Mouse (Mus musculus) left cerebral cortex, postnatal 10 days (tissue): ENCODE data around the gene Gm49393. TPM values are rescaled to one million over a fixed set of nuclear protein-coding genes. Genes with fewer than 3 reads are reported as not detected.

Source experiments
- DNase-seq, 2 experiments: peaks; one replicate each; pipeline ENCODE4 v3.0.0; 2021 to 2022; ENCODE audit warnings: low spot score in 2 of 2, mixed read lengths in 1 of 2; ENCODE audit errors: extremely low spot score in 1 of 2
- intact Hi-C: fragments of 180-260 bp; cut with DNase I; formaldehyde crosslinking; loops from one replicate; pipeline ENCODE4 v1.15.1; 2025
- total RNA-seq, 2 experiments: library from RNA; stranded (reverse); gene quantifications; 2 replicates each; pipeline ENCODE4 v1.2.3; 2021

Gene Gm49393
- total RNA-seq, 2 experiments from 2014 or later = not detected

DNA sequence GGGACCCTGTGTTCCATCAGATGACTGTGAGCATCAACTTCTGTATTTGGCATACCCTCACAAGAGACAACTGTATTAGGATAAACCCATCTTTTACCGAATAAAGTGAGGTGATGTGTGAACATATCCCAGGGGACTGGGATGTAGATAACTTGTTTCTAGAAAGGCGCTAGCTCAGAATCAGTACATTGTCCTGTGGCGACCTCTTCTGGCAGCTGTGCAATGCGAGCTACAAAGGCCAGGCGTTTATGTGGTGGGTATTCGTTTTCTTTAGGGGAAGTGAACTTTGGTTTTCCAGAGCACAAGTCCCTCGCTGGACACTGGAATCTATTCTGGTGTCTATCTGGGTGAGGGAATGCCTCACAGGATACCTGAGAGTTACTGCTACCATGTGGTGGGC lies 115.9 kb downstream of the Gm49393 start:
- intact Hi-C loops = loop anchor here (5.0 kb wide), 1 partner anchor 62 kb away; no protein-coding TSS in a partner anchor
- peak in 1 of 2 experiments; percentile 49 for DNase-seq

DNA sequence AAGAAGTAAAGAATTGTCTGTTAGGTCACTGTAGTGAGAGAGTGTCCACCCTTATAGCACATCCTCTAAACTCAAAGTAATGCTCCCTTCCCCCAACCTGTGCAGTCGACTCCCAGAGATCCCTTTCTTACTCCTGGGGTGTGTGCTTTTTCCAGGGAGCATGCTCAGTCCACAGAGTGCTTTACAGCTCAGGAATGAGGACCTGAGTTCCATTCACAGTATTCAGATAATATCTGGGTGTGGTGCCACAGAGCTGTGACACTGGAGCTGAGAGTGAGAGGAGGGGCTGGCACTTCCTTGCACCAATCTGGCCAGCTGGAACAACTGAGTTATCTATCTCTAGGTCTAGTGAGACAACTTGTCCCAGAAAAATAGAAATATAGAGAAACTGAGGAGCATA lies 121.7 kb downstream of the Gm49393 start:
- no peak for DNase-seq
- intact Hi-C loops = no loop called here

DNA sequence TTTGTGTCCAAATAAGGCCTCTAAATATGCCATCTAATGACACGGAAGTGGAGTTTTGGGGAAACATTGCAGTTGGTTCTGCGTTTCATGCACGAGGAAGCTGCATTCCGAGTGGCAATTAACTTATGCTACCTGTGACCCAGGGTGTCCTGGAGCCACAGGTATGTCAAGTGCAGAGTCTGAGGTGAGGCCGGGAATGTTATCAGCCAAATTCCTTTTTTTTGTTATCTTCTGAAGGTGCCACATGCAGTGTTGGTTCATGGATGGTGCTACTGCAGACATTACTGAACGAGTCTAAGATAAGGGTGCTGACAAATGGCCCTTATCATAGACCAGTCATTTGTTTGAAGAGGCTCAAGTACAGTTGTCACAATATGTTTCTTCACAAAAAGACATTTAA lies 122.6 kb downstream of the Gm49393 start:
- DNase-seq = no peak
- intact Hi-C loops = no loop called here

DNA sequence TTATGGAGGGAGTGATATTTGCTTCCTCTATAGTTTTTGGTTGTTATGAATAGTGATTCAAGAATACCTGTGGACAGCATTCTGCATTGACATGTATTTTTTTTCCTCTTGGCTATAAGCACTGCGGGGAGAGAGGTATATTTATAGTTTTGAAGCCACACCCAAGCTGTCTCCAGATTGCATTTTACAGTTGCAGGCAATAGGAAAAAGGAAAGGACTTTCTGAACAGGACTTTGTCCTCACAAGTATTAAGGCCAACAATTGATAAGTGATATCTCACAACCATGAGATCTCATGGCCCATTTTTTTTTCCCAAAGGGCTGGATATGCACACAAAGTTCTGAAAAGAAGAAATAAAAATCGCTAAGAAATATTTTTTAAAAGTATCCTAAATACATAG lies 125.7 kb downstream of the Gm49393 start:
- intact Hi-C loops = no loop called here
- DNase-seq = no peak

Other genes with a start within 250 kb of the Gm49393 start
- gene BC051665, start 149.2 kb downstream of the Gm49393 start, total RNA-seq = not detected
- not detected for gene Ctsll3, start 132.7 kb downstream of the Gm49393 start, total RNA-seq
- not detected for gene 4930486L24Rik, start 71.1 kb downstream of the Gm49393 start, total RNA-seq
- gene Gm49392, start 38.7 kb downstream of the Gm49393 start, total RNA-seq = under 1 TPM in 1 of 2 experiments, not detected in 1; 0.45 TPM
- gene Ctla2b, start 38.1 kb downstream of the Gm49393 start, total RNA-seq = 1 to 10 TPM; 1.5 to 2.2 TPM
- not detected for gene Tpbpb, start 30.7 kb downstream of the Gm49393 start, total RNA-seq
- 1 to 10 TPM in 1 of 2 experiments, under 1 TPM in 1; 0.94 to 1.3 TPM for gene Gm49391, start 981 bp upstream of the Gm49393 start, total RNA-seq
- 10 to 100 TPM; 21.9 to 25.6 TPM for gene Ctla2a, start 1.0 kb upstream of the Gm49393 start, total RNA-seq
- not detected for gene Tpbpa, start 6.4 kb upstream of the Gm49393 start, total RNA-seq
- not detected for gene Ctsj, start 70.4 kb upstream of the Gm49393 start, total RNA-seq
- gene Ctsq, start 105.0 kb upstream of the Gm49393 start, total RNA-seq = not detected
- not detected for gene Ctsr, start 228.7 kb upstream of the Gm49393 start, total RNA-seq